Mouse (Mus musculus): Measurements from ENCODE around the gene Anxa7.

The Anxa7 gene

GRCm38 (mm10) chr14:20479291-20480194, at the start of gene Anxa7:
Anxa7 (minus strand) TSS chr14:20480133.
- peak; percentile 79 to 81 for DNase-seq

DNA sequence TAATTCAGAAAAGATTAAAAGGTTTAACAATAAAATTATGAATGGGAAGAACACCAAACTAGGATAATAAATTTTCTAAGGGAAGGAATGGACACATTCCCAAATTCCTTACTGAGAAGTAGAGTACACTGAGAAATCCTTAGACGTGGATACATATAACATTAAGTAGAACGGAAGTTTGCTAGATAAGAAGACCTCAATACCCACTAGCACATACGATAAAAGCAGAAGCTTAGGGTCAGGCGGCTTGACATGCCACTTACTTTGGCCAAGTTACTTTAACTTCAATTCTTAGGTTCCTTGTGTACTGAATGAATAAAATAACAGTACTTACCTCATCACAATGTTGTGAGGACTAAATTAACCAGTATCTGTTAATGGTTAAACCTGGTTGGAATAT, 49.7 kb upstream of the Anxa7 start:
- no peak for DNase-seq

DNA sequence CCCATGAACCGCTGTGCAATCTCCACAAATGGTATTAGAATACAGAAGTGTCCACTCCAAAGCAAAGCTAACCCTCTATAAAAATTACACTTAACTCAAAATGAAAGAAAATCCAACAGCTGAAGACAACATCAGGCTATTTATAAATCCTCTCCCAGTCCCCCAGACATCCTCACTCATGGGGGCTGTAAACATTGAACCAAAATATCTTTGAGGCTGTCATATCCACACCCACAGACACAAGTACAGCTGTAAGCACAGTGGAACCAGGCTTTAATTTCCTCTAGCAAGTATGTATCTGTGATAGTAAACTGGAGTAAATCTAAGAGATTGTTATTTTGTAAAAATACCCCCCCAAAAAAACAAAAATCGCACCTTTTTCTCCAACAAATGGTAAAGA, 40.2 kb upstream of the Anxa7 start:
- no peak for DNase-seq

DNA sequence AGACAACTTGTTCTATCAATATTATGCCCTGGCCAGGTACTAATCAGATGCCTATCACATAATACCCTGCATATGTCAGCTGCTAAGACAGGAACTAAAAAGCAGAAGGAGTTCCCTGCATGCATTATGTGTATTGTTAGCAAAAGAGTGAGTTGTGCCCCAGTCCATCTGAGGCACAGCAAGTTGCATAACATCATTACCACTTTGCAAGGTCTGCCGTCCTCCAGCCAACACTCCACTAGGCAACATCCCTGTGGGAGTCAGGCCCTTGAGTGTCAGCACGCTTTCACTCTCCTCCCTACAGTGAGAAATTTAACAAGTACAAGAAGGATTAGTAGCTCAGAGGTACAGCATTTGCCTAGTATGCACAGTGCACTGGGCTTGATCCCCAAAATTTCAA, 28.5 kb upstream of the Anxa7 start:
- DNase-seq, result no peak

DNA sequence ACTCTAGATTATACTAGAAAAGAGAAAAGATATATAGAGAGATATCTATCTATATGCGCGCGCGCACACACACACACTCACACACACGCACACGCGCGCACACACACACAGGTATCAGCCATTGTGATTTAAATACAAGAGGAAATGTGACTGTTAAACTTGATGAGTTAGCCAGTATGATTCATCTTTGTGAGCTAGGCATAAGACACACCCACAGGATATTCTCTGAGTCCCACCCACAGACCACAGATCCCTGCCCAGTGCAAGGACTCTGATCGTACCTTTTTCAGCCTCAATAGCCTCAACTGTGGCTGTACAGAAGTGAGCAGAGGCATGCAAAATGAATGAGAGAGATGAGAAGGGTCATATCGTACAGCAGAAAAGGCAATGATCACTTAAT, 23.0 kb upstream of the Anxa7 start:
- DNase-seq, result peak in 1 of 2 experiments; percentile 7

- DNase-seq, result no peak
These were observed 20.0 kb upstream of the Anxa7 start for GRCm38 (mm10) chr14:20499982-20500381.

DNA sequence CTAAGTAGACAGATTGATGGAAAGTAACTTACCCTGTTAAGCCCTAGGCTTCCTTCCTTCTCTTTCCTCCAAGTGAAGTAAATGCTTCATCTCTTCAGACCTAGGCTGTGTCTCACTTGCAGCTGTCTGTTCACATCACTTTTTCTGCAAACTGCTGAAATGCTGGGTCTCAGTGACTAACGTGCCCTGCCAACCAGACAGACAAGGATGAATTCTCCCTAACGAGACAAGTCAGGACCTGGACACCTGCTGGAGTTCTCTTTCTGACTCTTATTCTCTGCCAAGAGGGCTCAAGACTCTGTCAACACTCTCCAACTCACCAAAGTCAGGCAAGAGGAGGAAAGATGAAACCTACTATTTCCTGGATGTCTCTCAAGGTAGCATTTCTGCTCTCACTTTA, 16.7 kb upstream of the Anxa7 start, which contains the start of gene Mss51:
Gene Mss51, minus strand, starts transcription at position 299 of the 400 bp plus-strand sequence.
- no peak for DNase-seq

- no peak for DNase-seq
These were observed 6.1 kb upstream of the Anxa7 start for GRCm38 (mm10) chr14:20486031-20486430.

- no peak for DNase-seq
These were observed 2.3 kb upstream of the Anxa7 start for GRCm38 (mm10) chr14:20482051-20482751.

DNA sequence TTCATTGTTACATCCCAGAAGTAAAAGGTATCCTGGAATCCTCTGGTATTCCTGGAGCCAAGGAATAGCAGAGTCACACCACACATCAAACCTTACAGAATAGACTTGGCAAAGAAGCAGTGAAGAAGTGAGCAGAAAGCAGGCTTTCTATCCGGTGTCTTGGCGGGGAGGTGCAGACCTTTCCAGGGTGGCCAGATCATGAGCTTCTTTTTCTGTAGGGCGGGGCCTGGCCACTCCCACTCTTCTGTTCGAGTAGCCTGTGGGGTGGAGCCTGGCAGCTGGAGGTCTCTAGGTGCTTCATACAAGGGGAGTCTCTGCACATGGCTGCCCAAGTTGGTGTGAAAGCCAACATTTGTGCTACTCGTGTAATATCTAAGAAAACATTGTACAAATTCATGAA, 1.3 kb upstream of the Anxa7 start:
- DNase-seq, result peak; percentile 31 to 48

- no peak for DNase-seq
These were observed 254 bp upstream of the Anxa7 start for GRCm38 (mm10) chr14:20480195-20480579.

- peak; percentile 13 to 17 for DNase-seq
These were observed 1.1 kb downstream of the Anxa7 start for GRCm38 (mm10) chr14:20478801-20479200.

DNA sequence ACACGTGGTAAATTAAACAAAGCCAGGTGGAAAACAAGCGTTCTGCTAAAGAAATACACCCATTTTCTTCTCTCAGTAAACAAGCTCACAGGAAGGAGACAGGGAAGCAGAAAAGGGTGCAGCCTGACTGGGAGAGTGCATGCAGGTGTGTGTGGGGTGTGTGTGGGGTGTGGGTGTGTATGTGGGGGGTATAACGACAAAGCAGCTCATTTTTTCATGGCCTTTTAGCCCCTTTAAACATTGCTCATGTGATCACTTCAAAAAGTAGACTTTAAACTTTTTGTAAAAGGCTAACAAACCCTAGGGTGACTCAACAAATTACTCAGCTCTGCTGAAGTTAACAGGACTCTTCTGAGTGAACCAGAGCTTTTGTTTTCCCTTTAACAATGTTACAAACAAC, 1.5 kb downstream of the Anxa7 start:
- no peak for DNase-seq

- DNase-seq, result no peak
These were observed 2.5 kb downstream of the Anxa7 start for GRCm38 (mm10) chr14:20477261-20478025.

DNA sequence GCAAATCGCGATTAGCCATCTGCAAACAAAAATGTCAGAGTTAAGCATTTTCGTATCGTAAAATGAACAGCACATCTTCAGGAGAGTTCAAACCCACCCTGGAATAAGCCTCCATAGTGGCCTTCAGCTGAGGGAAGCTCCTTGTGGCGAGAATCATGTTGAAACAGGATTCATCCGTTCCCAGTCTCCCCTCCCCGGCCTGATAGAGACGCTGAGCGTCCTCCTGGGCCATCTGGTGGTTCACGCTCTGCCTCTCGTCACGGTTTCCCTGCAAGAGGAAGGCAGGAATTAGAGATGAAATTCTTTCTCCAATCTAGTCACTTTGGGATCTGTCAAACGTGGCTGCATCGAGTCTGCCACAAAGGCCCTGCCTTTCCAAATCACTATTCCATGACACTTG, 19.7 kb downstream of the Anxa7 start:
- no peak for DNase-seq

DNA sequence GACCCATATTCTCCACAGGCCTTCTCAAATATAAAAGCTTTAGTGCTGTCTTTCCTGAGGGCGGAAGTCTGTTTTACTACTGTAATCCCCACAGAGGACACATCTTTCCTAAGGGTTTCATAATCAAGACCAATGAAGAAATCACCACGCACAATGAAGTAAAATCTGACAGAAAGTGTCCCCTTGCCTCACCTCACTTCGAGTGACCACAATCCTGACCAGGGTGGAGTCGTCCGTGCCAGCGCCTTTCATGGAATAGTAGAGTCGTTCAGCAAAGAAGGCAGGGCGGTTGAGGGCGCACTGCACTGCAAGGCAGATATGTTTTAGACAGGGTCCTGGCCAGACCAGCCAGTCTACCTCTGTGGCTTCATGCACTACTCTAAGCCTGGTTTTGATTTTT, 21.6 kb downstream of the Anxa7 start:
- no peak for DNase-seq

- DNase-seq, result no peak
These were observed 27.0 kb downstream of the Anxa7 start for GRCm38 (mm10) chr14:20452929-20453328.

- peak; percentile 47 to 61 for DNase-seq
These were observed 28.1 kb downstream of the Anxa7 start, which contains the start of gene Cfap70 for GRCm38 (mm10) chr14:20451765-20452331. Cfap70 (minus strand) TSS chr14:20452226.

GRCm38 (mm10) chr14:20451302-20451701, 28.6 kb downstream of the Anxa7 start:
- no peak for DNase-seq

GRCm38 (mm10) chr14:20447209-20447608, 32.7 kb downstream of the Anxa7 start:
- DNase-seq, result no peak

- no peak for DNase-seq
These were observed 37.7 kb downstream of the Anxa7 start for GRCm38 (mm10) chr14:20442252-20442651.

- DNase-seq, result no peak
These were observed 43.0 kb downstream of the Anxa7 start for GRCm38 (mm10) chr14:20436976-20437375.

GRCm38 (mm10) chr14:20432420-20432819, 47.5 kb downstream of the Anxa7 start:
- no peak for DNase-seq

Data from B cell, adult 2 months (primary cell).